Mouse (Mus musculus): ENCODE measurements around the gene Cox7a2.

DNA sequence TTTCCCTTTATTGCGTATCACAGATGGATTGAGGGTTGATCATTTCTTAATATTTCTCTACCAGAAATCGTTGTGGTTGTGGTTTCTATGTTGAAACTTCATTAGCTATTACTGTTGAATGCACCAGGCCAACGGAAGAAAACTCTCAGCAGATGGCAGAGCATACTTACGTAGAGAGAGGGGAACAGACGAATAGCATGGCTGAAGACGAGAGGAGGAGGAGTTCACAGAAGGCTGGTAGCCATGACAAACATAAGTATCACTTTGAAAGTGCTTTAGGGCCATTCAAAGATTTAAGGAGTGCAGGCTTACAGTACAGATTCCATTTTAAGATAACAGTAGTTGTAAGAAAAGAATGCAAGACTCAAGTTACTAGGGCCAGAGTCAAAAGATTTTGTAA, 2.8 kb upstream of the Cox7a2 start:
- TF ChIP-seq CTCF (IDR thresholded peaks at IDR 0.05) (peak; percentile 23; the same call in 1 of the 2 replicates), EP300 (IDR thresholded peaks at IDR 0.05) (peak; percentile 77)

Measured in lung, postnatal 0 days (tissue).